In genomic region chr19:43959162-43959561, GRCm38 (mm10) we compare ENCODE assay signal across 8 mouse cellular contexts. TPM values are rescaled to one million over a fixed set of nuclear protein-coding genes. Genes with fewer than 3 reads are reported as not detected.
DNase-seq lines count a peak whose midpoint lies in the region; TF ChIP-seq lines count a peak whose summit lies in the region.

No protein-coding gene starts in this region.

- H3K27ac ChIP-seq in cortical plate, adult 2 months (ENCODE audit: insufficient read depth, low read length) = no peak overlapping the region
- H3K27ac ChIP-seq in heart, adult 2 months = no peak overlapping the region

- H3K36me3 ChIP-seq in heart, adult 2 months (ENCODE audit: control insufficient read depth, insufficient read depth, low read length) = no peaks in the 10 kb centered on the region

- peak; percentile 42 to 44 for DNase-seq in CD8-positive naive resting alpha-beta T cell, adult 2 months (ENCODE audit: low read depth in 2 of 2, low spot score in 2 of 2)
- peak; percentile 71 to 78 for DNase-seq in adrenal gland, adult 18-20 months (ENCODE audit: low spot score in 2 of 2)
- DNase-seq in heart, adult 2 months = peak; percentile 60 to 70
- peak; percentile 75 to 89 for DNase-seq in kidney, postnatal 36 days
- peak; percentile 66 for DNase-seq in lung, adult 2 months
- DNase-seq in right cerebral cortex, adult 18-20 months = peak; percentile 65
- peak; percentile 48 for DNase-seq in urinary bladder, postnatal 10 days (ENCODE audit: low spot score)

- intact Hi-C loops in heart, adult 2 months (cut with DNase I) = loop anchor here (1.0 kb wide), 1 partner anchor 127 kb away; no protein-coding TSS in a partner anchor

- WGBS in heart, adult 2 months = 22% methylated on average over 2 of the region's 2 CpGs
- WGBS in lung, adult 2 months = 24% methylated on average over 2 of the region's 2 CpGs

- peak; percentile 88 for TF ChIP-seq CTCF in cortical plate, adult 2 months (IDR thresholded peaks at IDR 0.05; ENCODE audit: extremely low read depth, insufficient read depth, low read length)
- TF ChIP-seq CTCF in heart, adult 2 months (IDR thresholded peaks at IDR 0.05) = peak; percentile 90
- peak; percentile 93 for TF ChIP-seq CTCF in lung, adult 2 months (IDR thresholded peaks at IDR 0.05; ENCODE audit: insufficient read depth, low read length)

- H3K4me3 ChIP-seq in cortical plate, adult 2 months (ENCODE audit: insufficient read depth, low read length) = no peak overlapping the region
- no peak overlapping the region for H3K4me3 ChIP-seq in heart, adult 2 months
- H3K4me3 ChIP-seq in lung, adult 2 months (replicated peaks; ENCODE audit: extremely low read depth, low read depth, low read length) = no peak overlapping the region

- no peaks in the 10 kb centered on the region for H3K27me3 ChIP-seq in heart, adult 2 months (ENCODE audit: control insufficient read depth, insufficient read depth, low read length)

- no peak for TF ChIP-seq EP300 in heart, adult 2 months (IDR thresholded peaks at IDR 0.05; ENCODE audit: insufficient read depth, low read depth, low read length)

- peaks cover 4% of the 10 kb centered on the region; the same call in 1 of the 2 replicates for H3K4me1 ChIP-seq in cortical plate, adult 2 months (ENCODE audit: control insufficient read depth, insufficient read depth, low read length)
- no peaks in the 10 kb centered on the region for H3K4me1 ChIP-seq in heart, adult 2 months (ENCODE audit: control insufficient read depth, insufficient read depth, low read length)
- H3K4me1 ChIP-seq in lung, adult 2 months (ENCODE audit: control insufficient read depth, insufficient read depth, low read length) = no peaks in the 10 kb centered on the region

- no peak overlapping the region for H3K9ac ChIP-seq in heart, adult 2 months (ENCODE audit: low read depth, low read length)

- no peak for TF ChIP-seq POLR2A in cortical plate, adult 2 months (IDR thresholded peaks at IDR 0.05; ENCODE audit: extremely low read depth, insufficient read depth, low read length)
- TF ChIP-seq POLR2A in heart, adult 2 months (IDR thresholded peaks at IDR 0.05; ENCODE audit: insufficient read depth, low read depth, low read length) = no peak
- TF ChIP-seq POLR2A in lung, adult 2 months (IDR thresholded peaks at IDR 0.05; ENCODE audit: borderline replicate concordance, extremely low read depth, low read depth, low read length) = no peak

- no peaks in the 10 kb centered on the region for H3K79me2 ChIP-seq in heart, adult 2 months (replicated peaks; ENCODE audit: control insufficient read depth, insufficient read depth, low read length)

RNA-seq across cellular contexts. Expression of gene Dnmbp, which starts 19.2 kb away (rescaled TPM):
- total RNA-seq in adrenal gland, adult 18-20 months (2021) = 10 to 100 TPM; 12.1 to 13.5 TPM
- polyA plus RNA-seq in cortical plate, adult 2 months (2012; rRNA removed) = 11.4 and 11.5 TPM in 2 replicates
- total RNA-seq in heart, adult 2 months (2021) = 1 to 10 TPM; 8.1 to 9.8 TPM
- 7.1 and 9.6 TPM in 2 replicates for polyA plus RNA-seq in heart, adult 2 months (2012; rRNA removed)
- 17.1 and 18.6 TPM in 2 replicates for polyA plus RNA-seq in lung, adult 2 months (2012; rRNA removed)

RNA-seq across cellular contexts. Expression of gene Cpn1, which starts 27.2 kb away (rescaled TPM):
- not detected for total RNA-seq in adrenal gland, adult 18-20 months (2021)
- polyA plus RNA-seq in cortical plate, adult 2 months (2012; rRNA removed) = 0.06 and 0.31 TPM in 2 replicates
- total RNA-seq in heart, adult 2 months (2021) = under 1 TPM in 1 of 2 experiments, not detected in 1; 0.31 TPM
- polyA plus RNA-seq in heart, adult 2 months (2012; rRNA removed) = 0.18 and 0.47 TPM in 2 replicates
- 4.3 and 5.0 TPM in 2 replicates for polyA plus RNA-seq in lung, adult 2 months (2012; rRNA removed)
